Mouse (Mus musculus) megakaryocyte, adult 5-6 weeks (primary cell): ENCODE results near the gene Pus7l. TPM values are rescaled to one million over a fixed set of nuclear protein-coding genes. Genes with fewer than 3 reads are reported as not detected.

ENCODE experiments used
- ATAC-seq: 2 replicates; pipeline ENCODE4 v1.8.0; 2016; ENCODE audit warnings: mild to moderate bottlenecking, inconsistent platforms; ENCODE audit not compliant: poor library complexity, severe bottlenecking
- total RNA-seq, 2 experiments: library from RNA; stranded (forward) in 1 of 2; stranded (reverse) in 1 of 2; fragments of 153-499, 151-499 nt in 1 of 2; fragments of 221-1000, 200-1000 nt in 1 of 2; gene quantifications; 2 replicates each; pipeline versions ENCODE4 v1.2.3 to v1.2.4; 2015 to 2017

Pus7l gene
- total RNA-seq, 2 experiments from 2014 or later = 4.8 to 5.8 TPM

- ATAC-seq = no peak
Measured at GRCm38 (mm10) chr15:94479513-94480136, 63.7 kb downstream of the Pus7l start.

- no peak for ATAC-seq
Measured at GRCm38 (mm10) chr15:94478706-94479105, 64.6 kb downstream of the Pus7l start.

- no peak for ATAC-seq
Measured at GRCm38 (mm10) chr15:94477287-94477686, 66.1 kb downstream of the Pus7l start.

GRCm38 (mm10) chr15:94475975-94476374, 67.4 kb downstream of the Pus7l start:
- ATAC-seq = no peak

Other genes starting within 250 kb of the Pus7l start
- not detected in 2 replicates for gene Adamts20, start 78.1 kb downstream of the Pus7l start, total RNA-seq (2015)
- gene Adamts20, start 78.1 kb downstream of the Pus7l start, total RNA-seq (2017) = not detected in 2 replicates
- 18.4 and 25.3 TPM in 2 replicates for gene Irak4, start 96 bp upstream of the Pus7l start, total RNA-seq (2015)
- 45.6 and 51.5 TPM in 2 replicates for gene Irak4, start 96 bp upstream of the Pus7l start, total RNA-seq (2017)
- gene Twf1, start 46.3 kb upstream of the Pus7l start, total RNA-seq (2015) = 39.8 and 43.4 TPM in 2 replicates
- gene Twf1, start 46.3 kb upstream of the Pus7l start, total RNA-seq (2017) = 26.8 and 37.1 TPM in 2 replicates
- gene Tmem117, start 85.7 kb upstream of the Pus7l start, total RNA-seq (2015) = not detected in 2 replicates
- not detected in 2 replicates for gene Tmem117, start 85.7 kb upstream of the Pus7l start, total RNA-seq (2017)